Mouse (Mus musculus) liver, adult 2 months (tissue): ENCODE measurements around the gene Usp32.

Experiments used
- CTCF ChIP-seq: fragments of 200-500 bp; IDR thresholded peaks from 2 replicates; pipeline ENCODE4 v1.5.1; 2011; ENCODE audit warnings: low read depth, low read length, control low read depth
- POLR2A ChIP-seq: fragments of 200-500 bp; IDR thresholded peaks from 2 replicates; pipeline ENCODE4 v1.6.1; 2011; ENCODE audit warnings: low read length, control low read depth; ENCODE audit not compliant: insufficient read depth; ENCODE audit errors: extremely low read depth

GRCm38 (mm10) chr11:85086253-85086652 lies 53.7 kb downstream of the Usp32 start:
- no peak for TF ChIP-seq POLR2A
- TF ChIP-seq CTCF, result no peak
